Mouse (Mus musculus): ENCODE measurements around the gene Pkd1.

Pkd1 gene

GRCm38 (mm10) chr17:24644875-24645721, 95.5 kb downstream of the Pkd1 start:
- no peak for DNase-seq (ENCODE audit: low spot score in 2 of 2)

GRCm38 (mm10) chr17:24645916-24646315, 96.3 kb downstream of the Pkd1 start:
- no peak for DNase-seq (ENCODE audit: low spot score in 2 of 2)
